Mouse (Mus musculus) layer of hippocampus, adult 2 months (tissue): ENCODE measurements around the gene Akap2. TPM values are rescaled to one million over a fixed set of nuclear protein-coding genes. Genes with fewer than 3 reads are reported as not detected.

ENCODE experiments used
- DNase-seq, 2 experiments: peaks; one replicate each; pipeline ENCODE4 v3.0.0; 2022; ENCODE audit warnings: low spot score in 2 of 2
- H3K27ac ChIP-seq: fragments of 200-600 bp; 2 replicates; pipeline ENCODE4 v1.8.1; 2022
- H3K4me3 ChIP-seq: fragments of 200-600 bp; 2 replicates; pipeline ENCODE4 v1.8.1; 2022; ENCODE audit warnings: mild to moderate bottlenecking
- CTCF ChIP-seq: fragments of 200-600 bp; conservative IDR thresholded peaks from 2 replicates; pipeline ENCODE4 v1.8.1; 2022; ENCODE audit warnings: antibody characterized with exemption, mild to moderate bottlenecking, moderate library complexity
- total RNA-seq, 2 experiments: library from RNA; stranded (reverse); gene quantifications; 2 replicates each; pipeline ENCODE4 v1.2.3; 2021

Gene Akap2
- total RNA-seq, 2 experiments from 2014 or later: 46.8 to 52.0 TPM

DNA sequence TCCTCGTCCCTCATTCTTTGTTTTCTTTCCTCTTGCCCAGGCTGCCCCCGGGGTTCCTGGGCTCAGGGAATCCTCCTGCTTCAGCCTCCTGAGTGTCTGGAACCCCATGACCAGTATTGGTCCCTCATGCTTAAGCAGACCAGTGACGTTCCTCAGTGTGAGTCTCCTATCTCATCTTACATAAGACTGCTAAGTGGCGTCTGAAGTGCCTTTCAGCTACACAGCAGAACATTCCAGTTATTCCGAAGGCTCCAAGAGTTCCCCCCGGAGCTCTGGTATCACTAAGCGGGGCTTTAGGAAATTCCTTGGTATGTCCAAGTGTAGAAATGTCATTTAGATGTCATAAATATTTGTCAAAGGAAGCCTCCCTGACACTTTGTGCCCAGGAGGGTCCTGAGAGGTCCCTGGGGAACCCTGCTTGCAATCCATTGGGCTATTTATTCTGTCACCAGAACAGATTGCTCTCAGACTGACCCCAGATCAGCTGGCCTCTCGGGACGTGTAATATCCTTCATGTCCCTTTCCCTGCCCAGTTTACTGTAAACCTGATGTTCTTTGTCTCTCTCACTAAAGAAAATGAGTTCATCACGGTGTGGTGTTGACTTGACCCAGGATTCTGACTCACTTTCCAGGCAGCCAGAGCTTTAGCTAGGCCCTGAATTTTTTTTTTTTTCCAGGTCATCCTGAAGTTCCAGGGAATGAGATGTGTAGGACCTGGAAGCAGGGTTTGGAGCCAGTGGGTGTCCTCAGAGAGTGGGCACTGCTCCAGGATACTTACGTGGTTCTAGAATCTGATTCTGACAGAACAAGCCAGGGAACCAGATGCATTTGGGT, 125.2 kb downstream of the Akap2 start:
- TF ChIP-seq CTCF: no peak
- Histone ChIP-seq H3K27ac (no peak overlapping the region), H3K4me3 (no peak overlapping the region)
- no peak for DNase-seq

- no peak for DNase-seq
- TF ChIP-seq CTCF: no peak
- peak overlapping the region; percentile 46 for H3K4me3 ChIP-seq
- peak overlapping the region; percentile 72 for H3K27ac ChIP-seq
Observed at GRCm38 (mm10) chr4:57845031-57845431, 127.6 kb downstream of the Akap2 start.

GRCm38 (mm10) chr4:57845541-57846210, 128.2 kb downstream of the Akap2 start:
- peak overlapping the region; percentile 72 for H3K27ac ChIP-seq
- H3K4me3 ChIP-seq: peak overlapping the region; percentile 46
- TF ChIP-seq CTCF: no peak
- DNase-seq: no peak

DNA sequence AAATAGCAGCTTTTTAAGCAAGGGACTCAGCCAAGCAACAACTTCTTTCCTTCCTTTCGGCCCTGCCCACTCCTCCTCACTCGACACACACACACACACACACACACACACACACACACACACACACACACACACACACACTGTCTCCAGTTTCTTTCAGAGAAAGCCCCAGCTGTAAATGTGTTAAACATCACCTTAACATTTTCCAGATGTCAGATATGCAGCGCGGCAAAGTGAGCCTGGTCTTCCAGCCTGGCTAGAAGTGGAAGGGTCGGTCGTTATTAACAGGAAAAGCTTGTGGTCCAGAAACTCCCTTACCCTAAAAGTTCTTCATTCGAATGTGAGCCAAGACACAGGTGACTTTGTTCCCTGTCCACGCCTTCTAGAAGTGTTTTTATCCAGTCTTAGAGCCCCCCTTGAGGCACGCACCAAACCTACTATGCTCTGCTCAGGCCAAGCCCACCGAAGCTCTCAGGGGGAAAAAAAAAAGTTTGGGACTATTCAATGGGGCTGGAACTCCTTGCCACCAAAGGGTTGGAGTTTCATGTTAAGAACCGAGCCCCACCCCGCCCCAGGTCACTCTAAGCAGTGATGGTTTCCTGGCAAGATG, 129.0 kb downstream of the Akap2 start:
- Histone ChIP-seq H3K4me3 (peak overlapping the region; percentile 30; the same call in 1 of the 2 replicates), H3K27ac (peak overlapping the region; percentile 72)
- no peak for TF ChIP-seq CTCF
- no peak for DNase-seq

DNA sequence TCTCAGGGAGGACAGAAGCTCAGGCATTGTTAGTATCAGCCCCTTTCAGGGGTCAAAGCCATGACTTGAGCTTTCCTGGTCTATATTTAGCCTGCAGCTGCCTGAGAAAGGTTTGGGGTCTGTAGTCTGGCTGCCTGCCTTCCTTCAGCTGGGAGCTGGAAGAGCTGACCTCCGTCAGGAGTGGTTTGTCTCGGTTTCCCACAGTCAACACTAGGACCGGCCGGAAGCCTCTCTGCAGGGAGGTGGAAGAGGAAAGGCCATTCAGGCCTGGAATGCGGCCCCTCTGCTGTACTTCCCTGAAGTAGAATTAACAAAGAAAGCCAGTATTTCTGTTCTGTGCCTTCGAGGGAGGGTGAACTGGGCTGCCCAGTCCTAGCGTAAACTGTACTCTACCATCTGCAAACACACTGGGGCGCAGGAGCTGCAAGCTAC, 129.6 kb downstream of the Akap2 start:
- H3K27ac ChIP-seq: peak overlapping the region; percentile 21
- TF ChIP-seq CTCF: no peak
- DNase-seq: no peak
- peak overlapping the region; percentile 30; the same call in 1 of the 2 replicates for H3K4me3 ChIP-seq

- Histone ChIP-seq H3K4me3 (peak overlapping the region; percentile 17; the same call in 1 of the 2 replicates), H3K27ac (peak overlapping the region; percentile 21)
- no peak for DNase-seq
- no peak for TF ChIP-seq CTCF
Observed at GRCm38 (mm10) chr4:57847676-57848075, 130.2 kb downstream of the Akap2 start.

DNA sequence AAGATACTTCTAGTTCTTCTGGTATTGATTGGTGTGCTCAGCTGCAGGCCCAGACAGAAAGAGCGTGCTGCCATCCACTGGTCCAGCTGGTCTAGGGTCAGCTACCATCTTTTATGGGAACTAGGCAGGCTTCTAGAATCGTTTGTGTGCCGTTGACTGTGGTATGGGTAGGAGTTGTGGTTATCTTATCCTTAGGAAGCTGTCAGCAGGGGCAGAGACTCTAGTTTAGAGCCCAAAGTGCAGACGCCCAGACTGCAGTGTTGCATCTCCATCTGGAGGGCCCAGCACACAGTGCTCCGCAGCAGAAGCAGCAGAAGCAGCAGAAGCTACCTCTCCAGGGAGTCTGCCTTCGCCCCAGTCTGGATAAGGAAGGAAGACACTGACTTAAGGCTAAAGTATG, 132.0 kb downstream of the Akap2 start:
- no peak for DNase-seq
- peak; percentile 27; the same call in 1 of the 2 replicates for TF ChIP-seq CTCF
- peak overlapping the region; percentile 14; the same call in 1 of the 2 replicates for H3K27ac ChIP-seq
- no peak overlapping the region for H3K4me3 ChIP-seq

DNA sequence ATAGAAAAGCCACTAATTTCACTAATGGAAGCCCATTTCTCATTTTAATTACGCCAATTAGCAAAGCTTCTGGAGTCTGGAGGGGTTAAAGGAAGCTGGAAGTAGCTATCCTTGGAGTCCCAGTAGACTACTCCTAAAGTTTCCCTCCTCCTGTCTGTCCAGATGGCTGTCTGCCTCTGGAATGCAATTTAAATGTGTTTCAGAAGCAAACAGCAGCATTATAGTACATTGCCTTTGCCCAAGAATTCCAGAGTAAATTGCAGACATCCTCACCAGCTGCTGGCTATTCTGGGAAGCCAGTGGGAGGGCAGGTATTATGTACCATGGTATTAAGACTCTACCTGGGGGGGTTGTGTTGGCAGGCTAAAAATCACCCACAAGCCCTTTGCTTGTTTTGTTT, 134.3 kb downstream of the Akap2 start:
- TF ChIP-seq CTCF: no peak
- H3K27ac ChIP-seq: no peak overlapping the region

DNA sequence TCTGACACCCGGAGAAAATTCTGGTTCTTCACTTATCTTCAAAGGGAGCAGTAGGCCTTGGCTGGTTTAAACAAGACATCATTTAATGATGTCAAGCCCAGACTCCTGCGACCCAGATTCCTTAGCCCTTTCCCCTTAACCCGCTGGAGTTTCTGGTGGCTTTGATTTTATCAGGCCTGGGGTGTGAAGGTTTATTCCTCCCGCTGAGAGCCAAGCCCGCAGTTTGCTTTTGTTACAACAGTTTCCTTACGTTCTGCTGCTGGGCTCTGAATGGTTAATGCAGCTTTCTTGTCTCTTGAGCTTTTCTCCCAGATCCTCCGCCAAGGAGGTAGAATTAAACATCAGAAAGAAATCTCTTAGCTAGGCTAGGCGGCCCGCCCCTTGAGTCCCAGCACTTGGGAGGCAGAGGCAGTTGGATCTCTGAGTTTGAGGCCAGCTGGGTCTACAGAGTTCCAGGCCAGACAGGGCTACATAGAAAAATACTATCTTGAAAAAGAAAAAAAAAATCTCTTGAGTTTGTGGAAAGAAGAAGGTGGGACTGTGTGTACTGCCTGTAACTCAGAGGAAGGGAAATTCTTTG, 135.1 kb downstream of the Akap2 start:
- Histone ChIP-seq H3K27ac (no peak overlapping the region), H3K4me3 (no peak overlapping the region)
- DNase-seq: no peak
- no peak for TF ChIP-seq CTCF

More for the DNA sequence above, 134.3 kb downstream of the Akap2 start:
- DNase-seq: no peak
- H3K4me3 ChIP-seq: no peak overlapping the region

DNA sequence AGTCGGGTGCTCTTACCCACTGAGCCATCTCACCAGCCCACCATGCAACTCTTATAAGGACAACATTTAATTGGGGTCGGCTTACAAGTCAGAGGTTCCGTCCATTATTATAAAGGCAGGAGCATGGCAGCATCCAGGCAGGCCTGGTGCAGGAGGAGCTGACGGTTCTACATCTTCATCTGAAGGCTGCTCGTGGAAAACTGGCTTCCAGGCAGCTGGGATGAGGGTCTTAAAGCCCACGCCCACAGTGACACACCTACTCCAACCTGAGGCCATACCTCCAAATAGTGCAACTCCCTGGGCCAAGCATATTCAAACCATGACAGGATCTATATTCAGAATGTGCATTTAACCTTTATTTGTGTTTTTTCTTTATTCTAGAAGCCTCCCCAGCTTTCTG, 136.7 kb downstream of the Akap2 start:
- no peak for DNase-seq
- TF ChIP-seq CTCF: no peak
- no peak overlapping the region for H3K27ac ChIP-seq
- H3K4me3 ChIP-seq: no peak overlapping the region

GRCm38 (mm10) chr4:57855281-57855941, 138.0 kb downstream of the Akap2 start:
- DNase-seq: no peak
- TF ChIP-seq CTCF: no peak
- Histone ChIP-seq H3K4me3 (no peak overlapping the region), H3K27ac (no peak overlapping the region)

DNA sequence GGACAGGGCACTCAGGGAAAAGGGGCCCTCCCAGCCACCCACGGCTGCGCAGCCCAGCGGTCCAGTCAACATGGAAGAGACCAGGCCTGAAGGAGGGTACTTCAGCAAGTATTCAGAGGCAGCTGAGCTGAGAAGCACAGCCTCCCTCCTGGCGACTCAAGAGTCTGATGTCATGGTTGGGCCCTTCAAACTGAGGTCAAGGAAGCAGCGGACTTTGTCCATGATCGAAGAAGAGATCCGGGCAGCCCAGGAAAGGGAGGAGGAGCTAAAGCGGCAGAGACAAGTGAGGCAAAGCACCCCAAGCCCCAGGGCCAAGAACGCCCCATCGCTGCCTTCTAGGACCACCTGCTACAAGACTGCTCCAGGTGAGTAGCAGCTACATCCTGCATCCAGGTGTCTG, 139.2 kb downstream of the Akap2 start:
- Histone ChIP-seq H3K27ac (no peak overlapping the region), H3K4me3 (no peak overlapping the region)
- no peak for TF ChIP-seq CTCF
- no peak for DNase-seq
